Mouse (Mus musculus): ENCODE measurements around the gene Khdc1a.
"Not testable (repeated sequence)": the region's sequence is repeated elsewhere in the genome, so short reads cannot be mapped to it uniquely, and the experiment has no call there.

Gene Khdc1a

DNA sequence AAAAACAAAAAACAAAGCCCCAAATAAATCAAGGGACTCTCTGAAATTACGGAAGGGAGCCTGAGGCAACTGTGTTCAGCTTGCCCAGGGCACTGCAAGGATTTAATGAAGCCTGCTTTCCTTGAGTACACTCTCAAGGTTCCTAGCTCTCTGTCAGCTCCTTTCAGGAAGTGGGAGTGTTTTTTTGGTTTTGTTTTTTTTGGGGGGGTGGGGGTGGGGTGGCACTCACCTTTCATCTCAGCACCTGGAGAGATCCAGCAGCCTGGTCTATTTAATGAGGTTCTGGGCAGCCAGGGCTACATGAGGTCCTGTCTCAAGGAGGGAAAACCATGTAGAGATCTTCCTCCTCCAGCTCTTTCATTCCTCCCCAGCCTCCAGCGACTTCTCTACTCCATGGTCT is at the start of gene Khdc1a:
TSS of gene Khdc1a (plus strand) at position 301 of the 400 bp plus-strand sequence.
- no peak for DNase-seq

DNA sequence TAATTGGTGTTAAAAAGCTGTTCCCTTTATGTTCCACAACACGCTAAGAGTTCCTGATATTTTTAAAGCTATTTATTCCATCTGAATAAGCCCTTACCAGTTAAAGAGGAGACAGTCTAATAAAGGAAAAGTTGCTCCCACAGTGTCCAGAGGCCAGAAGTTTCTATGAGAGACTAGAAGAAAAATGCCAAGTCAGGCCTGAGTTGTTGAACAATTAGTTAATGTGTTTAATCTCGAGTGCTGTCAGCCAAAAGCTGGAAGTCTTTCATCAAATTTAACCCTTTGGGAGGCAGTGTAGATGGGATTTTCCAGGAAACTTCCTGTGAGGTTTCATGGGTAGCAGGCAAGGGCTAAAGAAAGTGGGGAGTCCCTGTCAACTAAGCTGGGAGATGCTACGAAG is 49.6 kb upstream of the Khdc1a start:
- no peak for DNase-seq

DNA sequence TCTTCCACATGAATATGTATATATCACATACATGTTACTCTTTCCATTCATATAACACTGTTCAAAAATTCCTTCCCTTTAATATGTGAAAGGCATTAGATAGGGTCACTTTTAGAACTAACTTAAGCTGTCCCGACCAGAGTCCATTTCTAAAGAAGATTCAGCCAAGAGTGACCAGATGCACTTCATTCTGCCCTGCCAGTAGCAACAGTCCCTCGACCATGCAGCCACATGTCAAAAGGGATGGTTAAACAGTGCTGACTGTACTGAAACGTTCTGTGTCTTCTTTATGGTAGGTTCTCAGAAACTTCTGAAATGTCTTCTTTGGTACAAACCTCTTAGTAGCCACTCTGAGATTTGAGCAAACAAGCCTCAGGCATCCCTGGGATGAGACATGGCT is 47.8 kb upstream of the Khdc1a start:
- no peak for DNase-seq

DNA sequence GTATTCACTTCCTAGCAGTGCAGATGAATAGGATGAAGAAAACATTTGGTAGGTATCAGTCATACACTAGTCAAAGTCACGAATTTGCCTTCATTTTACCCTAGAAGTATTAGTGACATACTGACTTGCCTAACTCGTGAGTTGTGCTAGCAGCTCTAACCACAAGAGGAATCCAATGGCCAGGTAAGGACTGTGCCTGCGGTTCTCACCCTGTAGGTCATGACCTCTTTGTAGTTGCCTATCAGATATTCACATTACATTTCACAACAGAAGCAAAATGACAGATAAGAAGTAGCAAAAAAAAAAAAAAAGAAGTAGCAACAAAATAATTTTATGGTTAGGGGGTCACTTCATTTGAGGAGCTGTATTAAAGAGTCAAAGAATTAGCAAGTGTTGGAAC is 45.3 kb upstream of the Khdc1a start:
- DNase-seq: no peak

DNA sequence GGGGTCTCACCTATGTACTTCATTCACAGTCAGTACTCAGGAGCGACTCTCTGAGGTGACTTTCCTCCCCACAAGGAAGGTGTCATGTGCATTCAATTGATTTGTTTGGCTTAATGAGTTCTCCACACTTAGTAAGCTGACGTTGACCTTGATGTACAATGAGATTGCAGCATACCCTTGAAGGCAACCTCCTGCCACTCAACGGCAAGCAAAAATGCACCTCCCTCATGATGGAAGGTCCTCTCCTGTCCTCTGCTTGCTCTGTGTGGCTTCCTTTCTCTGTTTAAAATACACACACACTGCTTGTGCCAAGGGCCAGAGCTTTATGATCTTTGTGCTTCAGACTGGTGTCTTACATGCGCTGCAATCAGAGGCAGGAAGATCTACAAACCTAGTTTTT is 44.8 kb upstream of the Khdc1a start:
- no peak for DNase-seq

DNA sequence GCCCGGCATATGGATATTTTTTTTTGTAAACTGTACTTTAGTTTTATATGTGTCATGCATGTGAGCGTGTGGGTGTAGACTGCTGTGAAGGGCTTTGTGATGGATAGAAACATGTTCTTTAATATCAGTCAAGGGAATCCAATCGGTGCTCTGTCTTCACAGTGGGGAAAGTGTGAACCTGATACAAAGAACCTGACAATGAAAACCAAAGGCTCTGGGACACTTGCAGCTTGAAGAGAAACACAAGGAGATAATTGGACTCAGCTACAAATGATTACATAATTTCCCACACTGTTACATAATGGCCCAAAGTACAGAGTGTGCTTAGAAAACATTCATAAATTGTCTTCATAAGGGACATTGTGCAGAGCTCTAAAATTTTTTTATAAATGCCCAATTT is 44.0 kb upstream of the Khdc1a start:
- no peak for DNase-seq

DNA sequence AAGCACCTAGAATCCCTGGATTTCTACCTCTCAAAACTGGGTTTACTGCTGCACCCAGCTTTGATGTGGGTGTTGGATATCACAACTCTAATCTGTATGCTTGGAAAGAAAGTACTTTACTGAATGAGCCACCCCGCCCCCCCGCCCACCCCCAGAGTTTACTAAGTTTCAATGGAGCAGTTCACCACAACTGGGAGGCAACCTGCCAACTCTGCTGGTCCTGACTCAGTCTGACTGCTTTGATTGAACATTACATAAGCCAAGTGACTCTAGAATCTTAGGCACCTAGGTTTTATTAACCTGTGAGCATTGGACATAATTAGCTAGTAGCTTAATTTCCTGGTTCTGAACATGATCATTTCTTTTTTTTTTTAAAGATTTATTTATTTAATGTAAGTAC is 35.1 kb upstream of the Khdc1a start:
- no peak for DNase-seq

DNA sequence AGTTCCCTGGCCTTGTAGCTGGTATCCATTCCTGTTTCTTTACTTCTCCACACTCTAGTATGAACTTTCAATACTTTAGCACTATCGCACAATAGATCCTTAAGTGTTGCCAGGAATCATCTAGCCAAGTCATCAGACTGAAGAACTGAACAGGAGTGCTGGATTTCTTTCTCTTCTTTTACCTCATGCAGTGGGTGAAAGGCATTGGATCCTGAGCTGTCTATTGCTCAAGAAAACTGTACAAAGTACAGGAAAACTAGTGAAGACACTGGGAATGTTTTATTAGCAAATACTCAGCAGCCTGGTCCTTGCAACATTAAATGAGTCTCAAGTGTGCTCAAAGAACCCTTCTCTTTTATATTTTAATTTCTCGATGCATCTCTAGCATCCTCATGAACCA is 33.7 kb upstream of the Khdc1a start:
- no peak for DNase-seq

DNA sequence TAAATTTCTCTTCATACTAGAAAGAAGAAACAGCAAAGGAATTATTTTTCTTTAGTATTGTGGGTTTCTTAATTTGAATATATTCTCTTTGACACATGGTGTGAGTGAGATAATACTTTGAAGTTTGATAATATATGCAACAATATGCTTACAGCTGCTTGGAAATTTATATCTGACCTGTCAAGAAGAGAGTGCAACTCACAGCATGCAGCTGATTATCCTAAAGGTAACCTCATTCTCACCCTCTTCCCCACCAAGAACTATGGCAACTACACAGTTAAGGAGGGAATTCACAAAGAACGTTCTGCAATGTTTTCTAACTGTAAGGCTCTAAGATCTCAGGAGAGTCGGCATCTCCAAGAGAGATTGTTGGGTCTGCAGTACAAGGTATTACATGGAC is 33.1 kb upstream of the Khdc1a start:
- DNase-seq: no peak

DNA sequence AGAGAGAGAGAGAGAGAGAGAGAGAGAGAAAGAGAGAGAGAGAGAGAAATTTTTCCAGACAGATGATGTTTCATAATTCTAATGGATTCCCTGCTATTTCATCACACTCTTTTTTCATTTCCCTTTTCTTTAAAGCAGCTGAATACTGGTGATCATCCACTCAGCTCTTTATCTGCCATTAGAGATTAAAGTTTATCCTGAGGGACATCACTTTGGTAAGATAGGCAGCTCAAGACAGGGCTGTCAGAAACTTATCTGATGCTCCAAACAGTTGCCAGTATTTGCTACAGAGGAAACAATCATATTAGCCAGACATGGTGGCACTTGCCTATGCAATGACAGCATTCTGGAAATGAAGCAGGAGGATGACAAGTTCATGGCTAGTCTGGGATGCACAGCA is 31.2 kb upstream of the Khdc1a start:
- no peak for DNase-seq

DNA sequence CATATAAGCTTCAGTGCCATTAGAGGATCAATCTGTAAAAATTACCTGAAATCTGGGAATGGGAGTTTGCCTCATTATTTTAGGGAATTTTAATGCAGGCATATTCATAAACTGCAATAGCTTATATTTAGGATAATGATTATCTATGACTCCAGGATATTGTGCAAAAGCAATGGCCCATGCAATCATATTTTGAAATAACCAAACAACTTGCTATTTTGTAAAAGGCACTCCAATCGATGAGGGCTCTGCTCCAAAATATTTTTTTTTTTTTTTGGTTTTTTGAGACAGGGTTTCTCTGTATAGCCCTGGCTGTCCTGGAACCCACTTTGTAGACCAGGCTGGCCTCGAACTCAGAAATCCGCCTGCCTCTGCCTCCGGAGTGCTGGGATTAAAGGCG is 29.2 kb upstream of the Khdc1a start:
- not testable (repeated sequence) for DNase-seq

DNA sequence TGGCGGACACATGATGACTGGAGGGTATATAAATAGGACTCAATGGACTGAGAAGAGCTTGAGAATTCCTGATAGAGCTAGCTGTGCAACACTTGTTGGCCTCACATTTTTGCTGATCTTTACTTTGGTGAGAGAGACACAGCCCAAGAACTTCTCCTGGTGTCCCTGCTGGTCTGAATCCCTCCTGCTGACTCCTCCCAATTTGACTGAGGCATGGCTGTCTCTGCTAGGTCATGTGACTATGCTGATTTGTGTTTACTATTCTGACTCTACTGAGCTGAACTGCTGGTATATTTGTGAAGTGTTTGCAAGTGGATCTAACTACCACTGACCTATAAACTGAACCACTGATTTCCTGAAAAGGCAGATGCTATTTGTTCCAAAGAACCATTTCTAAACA is 27.8 kb upstream of the Khdc1a start:
- no peak for DNase-seq

DNA sequence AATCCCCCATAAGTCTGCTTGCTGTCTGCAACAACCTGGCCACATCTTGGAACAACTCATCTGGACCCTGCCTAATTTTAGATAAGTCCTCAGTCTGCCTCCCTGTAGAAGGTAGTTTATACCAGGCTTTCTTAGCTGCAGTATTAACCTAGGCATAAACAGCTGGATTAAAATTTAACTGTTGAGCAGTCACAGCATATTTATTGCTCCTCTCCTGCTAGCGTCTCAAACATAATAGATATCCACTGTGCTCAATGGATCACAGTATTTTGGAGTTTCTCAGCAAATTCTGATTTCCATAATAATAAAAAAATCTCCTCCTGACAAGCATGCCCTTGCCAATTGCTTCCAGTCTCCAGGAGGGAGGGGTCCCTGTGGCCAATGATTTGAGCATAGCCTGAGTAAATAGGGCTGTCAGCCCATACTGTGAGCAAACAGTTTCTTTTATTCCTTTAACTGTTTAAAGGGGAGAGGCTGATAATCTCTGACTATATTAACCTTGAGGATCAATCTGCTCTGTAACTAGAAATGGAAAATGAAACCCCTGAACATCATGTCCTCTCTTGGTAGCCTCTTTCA is 25.4 kb upstream of the Khdc1a start:
- DNase-seq: no peak

DNA sequence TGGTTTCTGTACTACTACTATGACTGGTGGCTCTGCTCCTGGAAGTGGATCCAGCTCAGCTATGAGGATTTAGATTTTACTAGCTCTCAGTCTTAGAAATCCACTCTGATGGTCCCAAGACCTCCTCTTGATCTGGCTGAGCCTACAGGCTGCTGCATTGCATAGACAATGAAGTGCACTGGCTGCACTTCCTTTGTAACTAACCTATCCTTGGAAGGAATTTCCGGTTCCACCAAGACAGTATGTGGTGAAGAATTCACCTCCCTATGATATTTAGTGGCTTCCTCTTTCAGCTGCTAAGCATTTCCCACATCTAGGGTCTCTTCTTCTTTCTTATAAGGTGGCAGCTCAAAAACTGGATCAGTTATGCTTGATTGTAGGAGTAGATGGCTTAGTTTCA is 24.8 kb upstream of the Khdc1a start:
- no peak for DNase-seq

DNA sequence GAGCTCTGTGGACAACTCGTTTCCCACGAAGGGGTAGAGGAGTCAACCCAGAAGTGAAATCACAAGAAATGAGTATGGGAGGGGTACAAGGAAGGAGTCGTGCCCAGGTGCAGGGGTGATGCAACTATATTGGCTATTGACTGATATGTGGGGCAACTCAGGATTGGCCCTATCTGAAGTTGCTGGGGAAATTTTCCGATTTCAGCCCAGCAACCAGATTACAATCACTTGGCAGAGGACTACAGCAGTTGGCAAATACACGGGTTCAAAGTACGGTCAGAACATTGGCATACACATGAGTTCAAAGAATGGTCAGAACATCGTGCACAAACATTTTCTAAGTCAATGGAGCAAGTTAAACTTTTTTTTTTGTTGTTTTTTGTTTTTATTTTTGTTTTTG is 22.7 kb upstream of the Khdc1a start:
- DNase-seq: no peak

DNA sequence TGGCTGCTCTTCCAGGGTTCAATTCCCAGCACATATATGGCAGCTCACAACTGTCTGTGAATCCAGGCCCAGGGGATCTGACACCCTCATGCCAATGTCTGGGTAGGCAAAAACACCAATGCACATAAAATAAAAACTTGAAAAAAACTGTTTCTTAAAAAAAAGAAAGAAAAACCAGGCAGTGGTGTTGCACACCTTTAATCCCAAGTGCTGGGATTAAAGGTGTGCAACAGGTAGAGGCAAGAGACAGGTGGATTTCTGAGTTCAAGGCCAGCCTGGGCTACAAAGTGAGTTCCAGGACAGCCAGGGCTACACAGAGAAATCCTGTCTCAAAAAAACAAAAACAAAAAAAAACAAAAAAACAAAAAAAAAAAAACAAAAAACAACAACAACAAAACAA is 18.3 kb upstream of the Khdc1a start:
- not testable (repeated sequence) for DNase-seq

DNA sequence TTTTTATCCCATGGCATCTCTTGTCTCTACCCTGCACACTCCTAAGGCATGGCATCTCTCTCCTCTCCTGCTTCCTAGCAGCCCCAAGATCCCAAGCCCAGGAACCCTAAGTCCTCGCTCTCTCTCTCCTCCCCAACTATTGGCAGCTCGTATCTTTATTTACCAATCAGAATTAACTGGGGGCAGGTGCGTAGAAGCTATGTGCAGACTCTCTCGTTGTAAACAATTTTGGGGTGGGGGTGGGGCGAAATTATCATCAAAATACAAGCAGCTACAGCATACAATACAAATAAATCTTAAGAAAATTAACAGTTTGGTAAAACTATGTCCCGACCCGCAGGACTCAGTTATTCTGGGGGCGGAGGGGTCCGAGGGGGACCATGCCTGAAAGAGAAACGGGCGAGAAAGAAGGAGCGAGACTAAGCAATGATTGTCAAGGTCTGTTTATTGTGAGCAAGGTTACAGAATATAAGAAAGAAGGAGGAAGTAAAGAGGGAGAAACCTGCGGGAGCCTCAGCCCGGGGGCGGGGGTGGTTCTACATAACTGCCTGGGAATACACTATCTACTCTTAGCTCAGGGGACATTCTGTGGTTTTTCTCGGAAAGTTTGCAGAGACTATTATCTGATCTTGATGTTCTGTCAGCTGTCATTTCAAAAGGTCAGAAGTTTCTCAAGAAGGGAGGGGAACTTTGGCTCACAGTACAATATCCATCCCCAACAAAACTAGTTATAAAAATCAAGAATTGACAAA is 16.0 kb upstream of the Khdc1a start:
- peak; percentile 56 for DNase-seq

DNA sequence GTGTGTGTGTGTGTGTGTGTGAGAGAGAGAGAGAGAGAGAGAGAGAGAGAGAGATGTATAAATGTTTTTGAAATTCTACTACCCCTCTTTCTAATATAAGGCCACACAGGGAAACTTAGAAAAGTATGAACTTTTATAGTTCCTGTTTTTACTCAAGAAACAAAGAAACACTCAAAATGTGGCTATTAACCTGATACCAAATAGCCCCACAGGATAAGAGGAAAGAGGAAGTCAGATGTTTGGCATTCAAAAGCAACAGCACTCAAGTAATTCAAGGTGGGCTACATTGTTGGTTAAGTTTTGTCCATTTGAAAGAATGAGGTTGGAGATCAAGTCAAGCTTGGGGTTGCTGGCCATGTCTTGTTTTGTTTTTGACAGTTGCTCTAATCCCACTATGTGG is 13.6 kb upstream of the Khdc1a start:
- no peak for DNase-seq

DNA sequence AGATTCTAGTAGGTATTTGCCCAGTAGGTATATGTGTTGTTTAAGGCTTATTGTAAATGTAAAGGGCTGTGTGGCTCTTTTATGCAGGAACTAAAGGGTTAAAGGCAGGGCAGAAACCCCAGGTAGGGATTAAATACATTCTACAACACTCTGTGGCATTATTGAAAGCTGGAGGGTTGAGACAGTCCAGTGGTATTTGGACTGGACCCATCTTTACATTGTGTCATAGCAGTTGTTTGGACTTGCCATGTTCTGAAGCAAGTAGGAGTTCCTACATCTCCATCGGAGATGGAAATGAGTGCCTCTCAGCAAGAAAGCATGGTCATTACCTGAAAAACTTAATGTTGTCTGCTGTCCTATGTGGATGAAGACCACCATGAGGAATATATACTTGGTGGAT is 8.7 kb upstream of the Khdc1a start:
- DNase-seq: no peak

DNA sequence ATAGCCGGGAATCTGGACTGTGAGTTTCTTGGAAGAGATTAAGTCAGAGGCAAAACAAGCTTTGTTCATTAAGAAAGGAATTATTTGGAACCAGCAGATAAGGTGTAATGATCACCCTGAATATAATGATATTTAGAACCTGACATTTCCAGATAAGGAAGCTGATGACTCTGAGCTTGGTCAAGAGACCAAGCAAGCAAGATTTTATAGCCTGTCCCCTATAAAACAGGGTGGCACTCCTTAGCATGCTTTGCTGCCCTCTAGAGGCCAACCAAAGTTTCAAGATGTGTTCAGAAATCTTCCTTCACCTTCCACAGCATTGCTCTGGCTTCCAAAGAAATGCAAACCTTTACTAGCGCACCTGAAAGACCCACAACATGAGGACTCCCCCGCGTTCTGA is 5.2 kb upstream of the Khdc1a start:
- peak; percentile 57 for DNase-seq

DNA sequence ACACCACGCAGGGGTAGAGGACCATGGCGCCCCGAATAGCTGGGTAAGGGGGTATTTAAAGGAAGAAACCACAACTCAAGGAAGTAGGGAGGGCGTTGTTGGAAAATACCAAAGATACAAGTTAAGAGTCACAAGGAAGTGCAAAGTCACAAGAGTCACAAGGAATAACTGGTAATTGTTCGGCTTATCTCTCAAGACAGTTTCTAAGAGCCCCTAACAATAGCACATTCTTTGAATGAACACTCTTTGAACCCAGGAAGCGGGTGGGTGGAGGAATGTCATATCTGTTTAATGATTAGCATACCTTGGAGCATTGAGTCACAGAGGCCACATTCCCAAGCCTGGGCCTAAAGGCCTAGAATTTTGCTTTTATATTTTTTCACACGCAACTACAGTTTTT is 4.7 kb upstream of the Khdc1a start:
- not testable (repeated sequence) for DNase-seq

DNA sequence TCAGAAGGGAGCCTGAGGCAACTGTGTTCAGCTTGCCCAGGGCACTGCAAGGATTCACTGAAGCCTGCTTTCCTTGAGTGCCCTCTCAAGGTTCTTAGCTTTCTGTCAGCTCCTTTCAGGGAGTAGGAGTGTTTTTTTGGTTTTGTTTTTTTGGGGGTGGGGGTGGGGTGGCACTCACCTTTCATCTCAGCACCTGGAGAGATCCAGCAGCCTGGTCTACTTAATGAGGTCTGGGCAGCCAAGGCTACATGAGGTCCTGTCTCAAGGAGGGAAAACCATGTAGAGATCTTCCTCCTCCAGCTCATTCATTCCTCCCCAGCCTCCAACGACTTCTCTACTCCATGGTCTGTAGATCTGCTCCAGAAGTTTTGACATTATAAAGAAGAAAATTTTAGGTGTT is 18.6 kb downstream of the Khdc1a start, which contains the start of gene Khdc1c:
TSS of gene Khdc1c (plus strand) at position 301 of the 400 bp plus-strand sequence.
- not testable (repeated sequence) for DNase-seq

DNA sequence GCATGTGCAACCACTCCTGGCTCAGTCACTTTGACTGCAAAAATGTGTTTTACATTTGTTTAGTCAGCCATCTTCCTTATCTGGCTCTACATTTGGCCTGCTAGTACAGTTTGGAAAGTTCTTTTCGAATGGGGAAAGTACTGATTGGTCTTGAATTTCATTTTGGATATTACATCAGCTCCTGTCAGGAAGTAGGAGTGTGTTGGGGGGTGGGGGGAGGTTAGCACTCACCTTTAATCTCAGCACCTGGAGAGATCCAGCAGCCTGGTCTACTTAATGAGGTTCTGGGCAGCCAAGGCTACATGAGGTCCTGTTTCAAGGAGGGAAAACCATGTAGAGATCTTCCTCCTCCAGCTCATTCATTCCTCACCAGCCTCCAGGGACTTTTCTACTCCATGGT is 33.8 kb downstream of the Khdc1a start, which contains the start of gene Khdc1b:
TSS of gene Khdc1b (plus strand) at position 301 of the 400 bp plus-strand sequence.
- DNase-seq: no peak

DNA sequence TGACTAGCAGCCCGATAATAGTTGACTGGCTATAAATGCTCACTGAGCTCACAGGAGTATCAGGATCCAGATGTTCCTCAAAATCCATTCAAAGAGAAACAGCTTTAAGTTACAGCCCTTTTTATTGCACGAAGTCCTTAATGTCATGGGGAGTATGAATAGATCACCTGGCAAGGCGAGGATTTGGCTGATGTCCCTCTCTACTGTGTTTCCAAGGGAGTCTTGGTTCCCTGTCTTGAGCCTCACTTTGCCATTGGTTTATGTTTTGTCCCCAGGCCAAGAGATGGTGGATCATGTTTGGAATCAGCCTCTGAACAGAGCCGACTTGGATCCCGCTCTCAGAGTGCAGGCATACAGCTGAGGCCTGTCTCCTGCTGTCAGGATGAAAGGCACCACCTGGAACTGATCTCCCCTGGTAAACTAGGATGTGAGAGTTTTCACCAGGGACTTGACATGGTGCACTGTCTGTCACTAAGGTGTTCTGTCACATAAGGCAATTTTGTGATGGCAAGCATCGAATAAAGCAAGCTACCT is 41.8 kb downstream of the Khdc1a start:
- no peak for DNase-seq

All from thymus, postnatal 25 days (tissue).